In the genomic region with DNA sequence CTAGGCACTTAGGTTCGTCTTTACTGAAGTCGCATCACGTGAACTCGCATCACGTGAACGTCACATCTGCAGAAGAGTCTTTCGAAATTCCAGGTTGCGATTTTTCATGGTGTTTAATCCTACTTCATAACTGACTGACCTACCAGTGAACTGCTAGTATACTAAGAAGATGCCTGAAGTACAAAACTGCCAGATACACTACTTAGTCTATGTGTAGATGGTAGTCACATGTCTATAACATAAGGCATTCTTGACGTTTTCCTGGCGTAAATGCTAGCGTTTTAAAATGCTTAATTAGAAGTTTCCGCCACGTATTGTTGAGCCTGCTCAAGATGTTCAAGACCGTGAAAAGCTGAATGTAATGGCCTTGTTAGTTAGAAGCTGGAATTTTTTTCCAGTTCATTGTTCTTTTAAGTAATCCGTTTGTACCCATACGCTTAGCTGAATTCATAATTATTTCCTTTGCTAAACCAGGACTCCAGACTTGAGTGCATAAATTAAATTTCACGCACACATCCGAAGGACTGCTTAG, we compare ENCODE assay signal across 8 mouse cellular contexts. TPM values are rescaled to one million over a fixed set of nuclear protein-coding genes. Genes with fewer than 3 reads are reported as not detected.
DNase-seq lines count a peak whose midpoint lies in the region; ATAC-seq and TF ChIP-seq lines count a peak whose summit lies in the region.

No protein-coding gene starts in this region.

- H3K36me3 ChIP-seq in lung, embryonic 14.5 days (ENCODE audit: insufficient read depth) = no peaks in the 10 kb centered on the region
- no peaks in the 10 kb centered on the region for H3K36me3 ChIP-seq in forebrain, embryonic 13.5 days (ENCODE audit: poor library complexity, severe bottlenecking)
- H3K36me3 ChIP-seq in liver, embryonic 14.5 days (replicated peaks; ENCODE audit: control insufficient read depth, insufficient read depth, low read depth) = no peaks in the 10 kb centered on the region
- H3K36me3 ChIP-seq in stomach, embryonic 16.5 days (ENCODE audit: control insufficient read depth, insufficient read depth, low read length) = no peaks in the 10 kb centered on the region

- H3K27ac ChIP-seq in lung, embryonic 14.5 days (ENCODE audit: low read depth) = no peak overlapping the region
- H3K27ac ChIP-seq in forebrain, embryonic 13.5 days = no peak overlapping the region
- no peak overlapping the region for H3K27ac ChIP-seq in liver, embryonic 14.5 days
- H3K27ac ChIP-seq in stomach, embryonic 16.5 days (ENCODE audit: low read length) = no peak overlapping the region

- no peak for TF ChIP-seq EP300 in liver, embryonic 14.5 days (IDR thresholded peaks at IDR 0.05; ENCODE audit: low read depth)

- H3K9ac ChIP-seq in lung, embryonic 14.5 days = peak overlapping the region; percentile 77; the same call in 1 of the 2 replicates
- H3K9ac ChIP-seq in forebrain, embryonic 13.5 days = peak overlapping the region; percentile 75; the same call in 1 of the 2 replicates
- H3K9ac ChIP-seq in liver, embryonic 14.5 days (replicated peaks) = no peak overlapping the region
- peak overlapping the region; percentile 88 for H3K9ac ChIP-seq in stomach, embryonic 16.5 days (ENCODE audit: low read length)

- WGBS in lung, embryonic 14.5 days = 26% methylated on average over 18 of the region's 18 CpGs
- WGBS in forebrain, embryonic 13.5 days = under 1% methylated on average over 18 of the region's 18 CpGs
- WGBS in liver, embryonic 14.5 days (ENCODE audit: insufficient replicate concordance) = 18% methylated on average over 18 of the region's 18 CpGs
- WGBS in stomach, embryonic 16.5 days = 42% methylated on average over 18 of the region's 18 CpGs

- TF ChIP-seq CTCF in lung, embryonic 14.5 days (IDR thresholded peaks at IDR 0.05; ENCODE audit: low read depth) = no peak
- no peak for TF ChIP-seq CTCF in liver, embryonic 14.5 days (IDR thresholded peaks at IDR 0.05; ENCODE audit: low read depth)

- peak; percentile 30 for DNase-seq in lung, embryonic 14.5 days
- DNase-seq in lung, postnatal 25 days (ENCODE audit: low spot score) = no peak
- no peak for DNase-seq in liver, embryonic 14.5 days (ENCODE audit: low read depth in 3 of 3, low spot score in 3 of 3)
- no peak for DNase-seq in cerebellum, adult 9-11 months
- no peak for DNase-seq in spleen, postnatal 4 days (ENCODE audit: low spot score in 2 of 2)
- no peak for DNase-seq in adrenal gland, adult (ENCODE audit: inconsistent age in 2 of 2, low spot score in 1 of 2)

- no peaks in the 10 kb centered on the region for H3K27me3 ChIP-seq in lung, embryonic 14.5 days (ENCODE audit: insufficient read depth, low read length)
- H3K27me3 ChIP-seq in forebrain, embryonic 13.5 days = peaks cover 33% of the 10 kb centered on the region
- peaks cover 32% of the 10 kb centered on the region for H3K27me3 ChIP-seq in liver, embryonic 14.5 days (ENCODE audit: control insufficient read depth, insufficient read depth, low read length)
- H3K27me3 ChIP-seq in stomach, embryonic 16.5 days (ENCODE audit: control insufficient read depth, insufficient read depth, low read length) = no peaks in the 10 kb centered on the region

- 0 out of 2 replicates have a peak, but pooled peaks cover 4% of the 10 kb centered on the region for H3K4me1 ChIP-seq in lung, embryonic 14.5 days (ENCODE audit: insufficient read depth)
- H3K4me1 ChIP-seq in forebrain, embryonic 13.5 days = peaks cover 19% of the 10 kb centered on the region
- peaks cover 0 to 4% of the 10 kb centered on the region in 2 experiments; a peak in 2 of 4 replicates for H3K4me1 ChIP-seq in liver, embryonic 14.5 days (replicated peaks; ENCODE audit: control insufficient read depth in 2 of 2, insufficient read depth in 2 of 2, low read length in 1 of 2)
- H3K4me1 ChIP-seq in stomach, embryonic 16.5 days (ENCODE audit: control insufficient read depth, insufficient read depth, low read length) = 0 out of 2 replicates have a peak, but pooled peaks cover 2% of the 10 kb centered on the region

- H3K4me3 ChIP-seq in lung, embryonic 14.5 days (ENCODE audit: low read depth, low read length) = peak overlapping the region; percentile 62
- peak overlapping the region; percentile 61 for H3K4me3 ChIP-seq in forebrain, embryonic 13.5 days
- no peak overlapping the region for H3K4me3 ChIP-seq in liver, embryonic 14.5 days (ENCODE audit: insufficient read depth in 1 of 2, low read depth in 2 of 2, low read length in 2 of 2)
- peak overlapping the region; percentile 67 for H3K4me3 ChIP-seq in stomach, embryonic 16.5 days (replicated peaks; ENCODE audit: low read length)

- ATAC-seq in lung, embryonic 14.5 days (ENCODE audit: insufficient read depth) = no peak
- peak; percentile 24 for ATAC-seq in forebrain, embryonic 13.5 days
- ATAC-seq in liver, embryonic 14.5 days (ENCODE audit: insufficient read depth) = no peak
- ATAC-seq in stomach, embryonic 16.5 days (ENCODE audit: insufficient read depth, low FRiP score) = no peak

- no peaks in the 10 kb centered on the region for H3K9me3 ChIP-seq in lung, embryonic 14.5 days (ENCODE audit: low read depth, low read length)
- H3K9me3 ChIP-seq in forebrain, embryonic 13.5 days (replicated peaks) = no peaks in the 10 kb centered on the region
- H3K9me3 ChIP-seq in liver, embryonic 14.5 days (ENCODE audit: control insufficient read depth, low read length) = no peaks in the 10 kb centered on the region
- no peaks in the 10 kb centered on the region for H3K9me3 ChIP-seq in stomach, embryonic 16.5 days (replicated peaks; ENCODE audit: control insufficient read depth, low read length)

- peak overlapping the region; percentile 90 for H3K4me2 ChIP-seq in lung, embryonic 14.5 days
- H3K4me2 ChIP-seq in forebrain, embryonic 13.5 days = peak overlapping the region; percentile 95
- peak overlapping the region; percentile 62 for H3K4me2 ChIP-seq in liver, embryonic 14.5 days (ENCODE audit: low read depth)
- H3K4me2 ChIP-seq in stomach, embryonic 16.5 days (ENCODE audit: low read depth, low read length) = peak overlapping the region; percentile 89

RNA-seq across cellular contexts. Expression of gene Lekr1, which starts 7.9 kb away (rescaled TPM):
- 8.7 and 9.5 TPM in 2 replicates for polyA plus RNA-seq in lung, embryonic 14.5 days (2014; fragmentation: Nextera tagmentation; extraction: Ambion mirVana)
- polyA plus RNA-seq in forebrain, embryonic 13.5 days (2015; fragmentation: Nextera tagmentation; extraction: Ambion mirVana) = 5.7 and 7.0 TPM in 2 replicates
- polyA plus RNA-seq in liver, embryonic 14.5 days (2012; rRNA removed) = 0.36 and 0.48 TPM in 2 replicates
- polyA plus RNA-seq in liver, embryonic 14.5 days (2014; fragmentation: Nextera tagmentation; extraction: Ambion mirVana) = 0.96 and 1.0 TPM in 2 replicates
- 7.0 and 7.9 TPM in 2 replicates for polyA plus RNA-seq in stomach, embryonic 16.5 days (2015; fragmentation: Nextera tagmentation; extraction: Ambion mirVana)

Comparison
In these comparisons a context has a peak if more than half of its experiments do, and no peak if none do; other contexts are left out.
1. H3K4me3 ChIP-seq: peak in lung, embryonic 14.5 days (single experiment), forebrain, embryonic 13.5 days (single experiment) and stomach, embryonic 16.5 days (single experiment); none in liver, embryonic 14.5 days (0 of 2).
2. Peak in every context shown above with its lines, with median percentiles within 50 percentile points of each other: H3K4me2 ChIP-seq.